Mouse (Mus musculus) olfactory bulb, adult 2 months (tissue): ENCODE results near the gene Ttc39a.

Experiments
- CTCF ChIP-seq: fragments of 200-500 bp; IDR thresholded peaks from 2 replicates; pipeline ENCODE4 v1.5.1; 2012; ENCODE audit warnings: low read depth, mild to moderate bottlenecking, low read length, moderate library complexity; ENCODE audit not compliant: insufficient read depth
- POLR2A ChIP-seq: fragments of 200-500 bp; IDR thresholded peaks from 2 replicates; pipeline ENCODE4 v1.6.1; 2012; ENCODE audit warnings: mild to moderate bottlenecking, low read depth, low read length, moderate library complexity; ENCODE audit not compliant: insufficient read depth

DNA sequence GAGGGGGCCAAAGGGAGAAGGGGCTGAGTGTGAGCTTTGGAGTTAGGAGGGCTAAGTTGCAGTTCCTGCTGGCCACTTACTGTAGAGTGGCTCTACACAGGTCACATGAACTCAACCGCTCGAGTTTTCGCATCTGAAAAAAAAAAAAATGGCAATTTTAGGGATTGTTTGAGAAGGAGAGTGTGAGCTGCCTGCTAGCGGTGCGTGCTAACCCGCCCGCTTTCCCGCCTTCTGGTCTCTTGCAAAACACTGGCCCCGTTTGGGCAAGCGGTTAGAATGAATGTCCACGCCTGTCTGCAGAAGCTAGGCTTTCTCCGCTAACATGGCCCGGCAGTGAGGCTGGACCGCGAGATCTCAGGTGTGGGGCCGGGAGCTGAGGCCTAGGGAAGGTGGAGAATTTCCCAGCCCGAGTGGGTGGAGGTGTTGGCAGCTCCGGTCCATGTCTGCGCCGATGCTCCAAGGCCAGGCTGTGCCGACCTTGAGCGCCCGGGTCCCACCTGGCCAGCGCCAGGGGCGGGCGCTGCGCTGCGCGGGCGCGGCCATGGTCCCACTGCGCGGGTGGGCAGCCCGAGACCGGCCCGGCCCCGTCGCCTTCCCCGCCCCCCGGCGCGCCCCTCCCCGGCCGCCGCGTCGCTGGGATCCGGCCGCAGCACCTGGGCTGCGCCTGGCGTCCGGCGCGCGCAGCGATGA lies at the start of gene Ttc39a:
- TF ChIP-seq POLR2A (no peak), CTCF (no peak)
